Comparison of ENCODE assay signal across 14 mouse cellular contexts in the genomic region with DNA sequence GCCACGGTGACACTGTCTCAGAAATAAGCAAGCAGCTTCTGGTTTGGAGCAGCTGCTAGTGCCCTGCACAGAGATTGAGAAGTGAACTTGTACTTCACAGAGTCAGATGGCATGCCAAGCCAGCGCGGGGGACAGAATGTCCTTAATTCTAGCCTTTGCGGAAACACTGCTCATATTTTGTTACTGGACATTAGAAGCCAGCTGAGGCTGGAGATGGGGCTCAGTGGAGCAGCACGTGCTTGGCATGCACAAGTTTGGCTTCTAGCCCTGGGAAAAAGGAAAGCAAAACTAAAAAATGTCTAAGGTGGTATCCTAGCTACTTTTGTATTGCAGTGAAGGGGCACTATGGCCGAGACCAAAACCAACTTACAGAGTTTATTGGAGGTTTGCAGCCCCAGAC. TPM values are rescaled to one million over a fixed set of nuclear protein-coding genes. Genes with fewer than 3 reads are reported as not detected.
DNase-seq lines count a peak whose midpoint lies in the region; ATAC-seq and TF ChIP-seq lines count a peak whose summit lies in the region.
"Had no signal": no experiment of that assay in that cellular context is flagged by ENCODE, and none has a peak within 500 bp of the region (broad histone marks: within the 10 kb centered on the region; RNA-seq: fewer than 3 reads in every experiment).

No protein-coding gene starts in this region.

- ATAC-seq in embryonic facial prominence, embryonic 14.5 days (ENCODE audit: low read depth) = 0 out of 2 replicates have a peak, but pooled peaks have one; percentile 26
- ATAC-seq in limb, embryonic 15.5 days (ENCODE audit: insufficient number of reproducible peaks, low FRiP score, low TSS enrichment, low read depth) = 0 out of 2 replicates have a peak, but pooled peaks have one; percentile 40
- ATAC-seq in hindbrain, postnatal 0 days = peak; percentile 87
- peak; percentile 40; the same call in 1 of the 2 replicates for ATAC-seq in midbrain, embryonic 15.5 days (replicated peaks)

- H3K4me3 ChIP-seq in embryonic facial prominence, embryonic 14.5 days (ENCODE audit: low read depth, low read length) = no peak overlapping the region
- no peak overlapping the region for H3K4me3 ChIP-seq in embryonic facial prominence, embryonic 10.5 days
- H3K4me3 ChIP-seq in limb, embryonic 15.5 days = no peak overlapping the region
- no peak overlapping the region for H3K4me3 ChIP-seq in limb, embryonic 10.5 days
- H3K4me3 ChIP-seq in hindbrain, postnatal 0 days (ENCODE audit: low read length) = no peak overlapping the region
- no peak overlapping the region for H3K4me3 ChIP-seq in midbrain, embryonic 15.5 days
- H3K4me3 ChIP-seq: embryonic facial prominence, embryonic 12.5 days had no signal

- no peak overlapping the region for H3K27ac ChIP-seq in embryonic facial prominence, embryonic 14.5 days (replicated peaks; ENCODE audit: low read depth, low read length)
- H3K27ac ChIP-seq in embryonic facial prominence, embryonic 10.5 days (replicated peaks) = no peak overlapping the region; the same call in 1 of the 2 replicates
- H3K27ac ChIP-seq in limb, embryonic 15.5 days = no peak overlapping the region
- no peak overlapping the region for H3K27ac ChIP-seq in limb, embryonic 10.5 days
- H3K27ac ChIP-seq in hindbrain, postnatal 0 days = peak overlapping the region; percentile 65
- H3K27ac ChIP-seq in midbrain, embryonic 15.5 days = peak overlapping the region; percentile 51; the same call in 1 of the 2 replicates
- H3K27ac ChIP-seq: embryonic facial prominence, embryonic 12.5 days; liver, embryonic 14.5 days had no signal

- H3K36me3 ChIP-seq in embryonic facial prominence, embryonic 14.5 days (ENCODE audit: control insufficient read depth, insufficient read depth, low read length) = no peaks in the 10 kb centered on the region
- H3K36me3 ChIP-seq in embryonic facial prominence, embryonic 10.5 days (replicated peaks) = no peaks in the 10 kb centered on the region
- H3K36me3 ChIP-seq in limb, embryonic 15.5 days = no peaks in the 10 kb centered on the region
- no peaks in the 10 kb centered on the region for H3K36me3 ChIP-seq in limb, embryonic 10.5 days
- no peaks in the 10 kb centered on the region for H3K36me3 ChIP-seq in hindbrain, postnatal 0 days (ENCODE audit: insufficient read depth, low read length)
- no peaks in the 10 kb centered on the region for H3K36me3 ChIP-seq in midbrain, embryonic 15.5 days (replicated peaks)
- H3K36me3 ChIP-seq: embryonic facial prominence, embryonic 12.5 days had no signal

- no peaks in the 10 kb centered on the region for H3K9me3 ChIP-seq in embryonic facial prominence, embryonic 14.5 days (ENCODE audit: control insufficient read depth, low read length)
- no peaks in the 10 kb centered on the region for H3K9me3 ChIP-seq in embryonic facial prominence, embryonic 10.5 days
- no peaks in the 10 kb centered on the region for H3K9me3 ChIP-seq in limb, embryonic 15.5 days
- no peaks in the 10 kb centered on the region for H3K9me3 ChIP-seq in limb, embryonic 10.5 days (replicated peaks)
- no peaks in the 10 kb centered on the region for H3K9me3 ChIP-seq in hindbrain, postnatal 0 days (ENCODE audit: low read length)
- no peaks in the 10 kb centered on the region for H3K9me3 ChIP-seq in midbrain, embryonic 15.5 days
- H3K9me3 ChIP-seq: embryonic facial prominence, embryonic 12.5 days had no signal

- no peaks in the 10 kb centered on the region for H3K27me3 ChIP-seq in embryonic facial prominence, embryonic 14.5 days (replicated peaks; ENCODE audit: control insufficient read depth, insufficient read depth, low read length)
- H3K27me3 ChIP-seq in embryonic facial prominence, embryonic 10.5 days (replicated peaks; ENCODE audit: low read depth, poor library complexity, severe bottlenecking) = no peaks in the 10 kb centered on the region
- H3K27me3 ChIP-seq in limb, embryonic 15.5 days = no peaks in the 10 kb centered on the region
- H3K27me3 ChIP-seq in limb, embryonic 10.5 days (ENCODE audit: low read depth, poor library complexity, severe bottlenecking) = no peaks in the 10 kb centered on the region
- no peaks in the 10 kb centered on the region for H3K27me3 ChIP-seq in hindbrain, postnatal 0 days (ENCODE audit: insufficient read depth, low read length)
- H3K27me3 ChIP-seq in midbrain, embryonic 15.5 days (replicated peaks) = peaks cover 7% of the 10 kb centered on the region
- H3K27me3 ChIP-seq: embryonic facial prominence, embryonic 12.5 days had no signal

- H3K4me1 ChIP-seq in embryonic facial prominence, embryonic 14.5 days (ENCODE audit: control insufficient read depth, insufficient read depth, low read length) = no peaks in the 10 kb centered on the region
- H3K4me1 ChIP-seq in embryonic facial prominence, embryonic 10.5 days = peaks cover 20% of the 10 kb centered on the region
- H3K4me1 ChIP-seq in limb, embryonic 15.5 days = peaks cover 7% of the 10 kb centered on the region; the same call in 1 of the 2 replicates
- no peaks in the 10 kb centered on the region; the same call in 1 of the 2 replicates for H3K4me1 ChIP-seq in limb, embryonic 10.5 days
- H3K4me1 ChIP-seq in hindbrain, postnatal 0 days (ENCODE audit: insufficient read depth, low read length) = no peaks in the 10 kb centered on the region
- H3K4me1 ChIP-seq in midbrain, embryonic 15.5 days = 0 out of 2 replicates have a peak, but pooled peaks cover 3% of the 10 kb centered on the region
- H3K4me1 ChIP-seq: embryonic facial prominence, embryonic 12.5 days had no signal

- H3K4me2 ChIP-seq in embryonic facial prominence, embryonic 14.5 days (ENCODE audit: low read depth, low read length) = no peak overlapping the region
- H3K4me2 ChIP-seq in limb, embryonic 15.5 days = no peak overlapping the region
- H3K4me2 ChIP-seq in hindbrain, postnatal 0 days (ENCODE audit: low read depth, low read length) = 0 out of 2 replicates have a peak overlapping the region, but pooled peaks have one; percentile 18
- no peak overlapping the region for H3K4me2 ChIP-seq in midbrain, embryonic 15.5 days
- H3K4me2 ChIP-seq: embryonic facial prominence, embryonic 12.5 days had no signal

- TF ChIP-seq CTCF in hindbrain, postnatal 0 days (IDR thresholded peaks at IDR 0.05; ENCODE audit: low read depth) = no peak

- no peak for DNase-seq in embryonic facial prominence, embryonic 14.5 days (ENCODE audit: low spot score)
- no peak for DNase-seq in embryonic facial prominence, embryonic 10.5 days (ENCODE audit: low spot score)
- no peak for DNase-seq in limb, embryonic 10.5 days (ENCODE audit: low spot score)
- peak; percentile 71 for DNase-seq in hindbrain, postnatal 0 days (ENCODE audit: low spot score)
- no peak for DNase-seq in ovary, postnatal 36 days (ENCODE audit: low spot score)
- DNase-seq in adrenal gland, postnatal 25 days = no peak
- DNase-seq: right cerebral cortex, postnatal 14 days; thymus, adult 2 months had no signal

- WGBS in embryonic facial prominence, embryonic 14.5 days = 72% methylated on average over 6 of the region's 6 CpGs
- 90% methylated on average over 6 of the region's 6 CpGs for WGBS in embryonic facial prominence, embryonic 10.5 days
- WGBS in limb, embryonic 15.5 days = 78% methylated on average over 6 of the region's 6 CpGs
- WGBS in limb, embryonic 10.5 days = 88% methylated on average over 6 of the region's 6 CpGs
- WGBS in hindbrain, postnatal 0 days = 24% methylated on average over 6 of the region's 6 CpGs
- 58% methylated on average over 6 of the region's 6 CpGs for WGBS in midbrain, embryonic 15.5 days

- no peak overlapping the region for H3K9ac ChIP-seq in embryonic facial prominence, embryonic 14.5 days (ENCODE audit: low read depth, low read length)
- H3K9ac ChIP-seq in limb, embryonic 15.5 days = no peak overlapping the region
- H3K9ac ChIP-seq in hindbrain, postnatal 0 days (replicated peaks; ENCODE audit: low read length) = no peak overlapping the region
- H3K9ac ChIP-seq in midbrain, embryonic 15.5 days = no peak overlapping the region
- H3K9ac ChIP-seq: embryonic facial prominence, embryonic 12.5 days; liver, embryonic 14.5 days had no signal

RNA-seq across cellular contexts. Expression of a gene that starts 7.3 kb away (rescaled TPM):
- 5.0 and 6.0 TPM in 2 replicates for polyA plus RNA-seq in embryonic facial prominence, embryonic 14.5 days (2014; fragmentation: Nextera tagmentation; extraction: Ambion mirVana)
- 4.7 and 5.1 TPM in 2 replicates for polyA plus RNA-seq in embryonic facial prominence, embryonic 10.5 days (2016; fragmentation: Nextera tagmentation; extraction: Ambion mirVana)
- 10.1 and 11.5 TPM in 2 replicates for polyA plus RNA-seq in limb, embryonic 15.5 days (2015; fragmentation: Nextera tagmentation; extraction: Ambion mirVana)
- 3.4 and 4.5 TPM in 2 replicates for polyA plus RNA-seq in limb, embryonic 10.5 days (2016; fragmentation: Nextera tagmentation; extraction: Ambion mirVana)
- 48.5 and 59.0 TPM in 2 replicates for total RNA-seq in hindbrain, postnatal 0 days (2014; rRNA removed)
- 20.2 and 23.0 TPM in 2 replicates for polyA plus RNA-seq in hindbrain, postnatal 0 days (2015; fragmentation: Nextera tagmentation; extraction: Ambion mirVana)
- polyA plus RNA-seq in midbrain, embryonic 15.5 days (2015; fragmentation: Nextera tagmentation; extraction: Ambion mirVana) = 18.5 and 19.0 TPM in 2 replicates
- total RNA-seq in adrenal gland, postnatal 25 days (2021) = 4.0 and 9.5 TPM in 2 replicates

RNA-seq across cellular contexts. Expression of a gene that starts 14.0 kb away (rescaled TPM):
- 0.07 and 0.08 TPM in 2 replicates for polyA plus RNA-seq in embryonic facial prominence, embryonic 14.5 days (2014; fragmentation: Nextera tagmentation; extraction: Ambion mirVana)
- not detected in 2 replicates for polyA plus RNA-seq in embryonic facial prominence, embryonic 10.5 days (2016; fragmentation: Nextera tagmentation; extraction: Ambion mirVana)
- polyA plus RNA-seq in limb, embryonic 15.5 days (2015; fragmentation: Nextera tagmentation; extraction: Ambion mirVana) = 0.16 TPM in 1 of 2 replicates, not detected in the other
- not detected in 2 replicates for polyA plus RNA-seq in limb, embryonic 10.5 days (2016; fragmentation: Nextera tagmentation; extraction: Ambion mirVana)
- 1.2 and 1.5 TPM in 2 replicates for total RNA-seq in hindbrain, postnatal 0 days (2014; rRNA removed)
- polyA plus RNA-seq in hindbrain, postnatal 0 days (2015; fragmentation: Nextera tagmentation; extraction: Ambion mirVana) = 0.76 and 1.2 TPM in 2 replicates
- polyA plus RNA-seq in midbrain, embryonic 15.5 days (2015; fragmentation: Nextera tagmentation; extraction: Ambion mirVana) = 0.15 and 0.41 TPM in 2 replicates
- 5.6 and 12.4 TPM in 2 replicates for total RNA-seq in adrenal gland, postnatal 25 days (2021)
- total RNA-seq: monocyte, adult 5-6 weeks had no signal
- polyA plus RNA-seq: embryonic facial prominence, embryonic 12.5 days; intestine, embryonic 14.5 days had no signal

RNA-seq across cellular contexts. Expression of a gene that starts 40.0 kb away (rescaled TPM):
- polyA plus RNA-seq in embryonic facial prominence, embryonic 14.5 days (2014; fragmentation: Nextera tagmentation; extraction: Ambion mirVana) = 2.7 and 4.8 TPM in 2 replicates
- 0.18 TPM in 1 of 2 replicates, not detected in the other for polyA plus RNA-seq in embryonic facial prominence, embryonic 10.5 days (2016; fragmentation: Nextera tagmentation; extraction: Ambion mirVana)
- polyA plus RNA-seq in limb, embryonic 15.5 days (2015; fragmentation: Nextera tagmentation; extraction: Ambion mirVana) = 0.18 and 0.45 TPM in 2 replicates
- 0.13 TPM in 2 replicates for polyA plus RNA-seq in limb, embryonic 10.5 days (2016; fragmentation: Nextera tagmentation; extraction: Ambion mirVana)
- total RNA-seq in hindbrain, postnatal 0 days (2014; rRNA removed) = 0.07 and 0.47 TPM in 2 replicates
- 0.48 and 0.49 TPM in 2 replicates for polyA plus RNA-seq in hindbrain, postnatal 0 days (2015; fragmentation: Nextera tagmentation; extraction: Ambion mirVana)
- 0.33 and 0.37 TPM in 2 replicates for polyA plus RNA-seq in midbrain, embryonic 15.5 days (2015; fragmentation: Nextera tagmentation; extraction: Ambion mirVana)
- total RNA-seq in adrenal gland, postnatal 25 days (2021) = 5.2 and 5.4 TPM in 2 replicates
- total RNA-seq: monocyte, adult 5-6 weeks had no signal

Comparison
In these comparisons a context has a peak if more than half of its experiments do, and no peak if none do; other contexts are left out.
1. ATAC-seq: peak in every context shown above with its lines; median percentile 87 in hindbrain, postnatal 0 days; 40 in limb, embryonic 15.5 days; 40 in midbrain, embryonic 15.5 days; 26 in embryonic facial prominence, embryonic 14.5 days.
2. H3K27ac ChIP-seq: peak in hindbrain, postnatal 0 days (single experiment) and midbrain, embryonic 15.5 days (single experiment); none in embryonic facial prominence, embryonic 14.5 days (single experiment), embryonic facial prominence, embryonic 10.5 days (single experiment), limb, embryonic 15.5 days (single experiment) and limb, embryonic 10.5 days (single experiment).